In the genomic region with DNA sequence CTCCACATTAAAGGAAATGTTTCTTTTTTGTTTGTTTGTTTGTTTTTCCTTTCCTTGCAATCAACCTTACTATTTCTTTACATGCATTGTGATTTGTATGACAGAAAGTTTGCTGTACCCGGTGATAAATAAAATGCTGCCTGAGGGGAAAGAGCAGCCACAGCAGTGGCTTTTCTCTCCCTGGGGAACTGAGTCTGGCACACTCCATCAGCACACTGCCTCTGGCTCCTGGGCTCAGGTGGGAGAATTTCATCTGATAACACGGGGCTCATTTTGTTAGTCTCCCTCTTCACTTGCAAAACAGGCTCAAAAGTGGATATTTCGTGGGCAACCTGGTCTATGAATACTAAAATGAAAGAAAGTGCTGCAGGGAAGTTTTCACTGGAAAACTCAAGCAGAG, we compare ENCODE assay signal across 19 mouse cellular contexts.
"Had no signal": no experiment of that assay in that cellular context is flagged by ENCODE, and none has a peak within 500 bp of the region (broad histone marks: within the 10 kb centered on the region; RNA-seq: fewer than 3 reads in every experiment).

No protein-coding gene starts in this region.

- H3K27me3 ChIP-seq: limb, embryonic 12.5 days; limb, embryonic 15.5 days; stomach, embryonic 15.5 days had no signal

- H3K4me1 ChIP-seq: limb, embryonic 12.5 days; limb, embryonic 15.5 days; stomach, embryonic 15.5 days had no signal

- H3K9me3 ChIP-seq: limb, embryonic 12.5 days; limb, embryonic 15.5 days; stomach, embryonic 15.5 days had no signal

- H3K4me3 ChIP-seq: layer of hippocampus, adult 2 months; limb, embryonic 12.5 days; limb, embryonic 15.5 days; stomach, embryonic 15.5 days had no signal

- H3K4me2 ChIP-seq: limb, embryonic 12.5 days; limb, embryonic 15.5 days; liver, embryonic 11.5 days; lung, embryonic 14.5 days; stomach, embryonic 15.5 days had no signal

- H3K27ac ChIP-seq: kidney, postnatal 0 days; layer of hippocampus, adult 2 months; limb, embryonic 12.5 days; limb, embryonic 15.5 days; liver, embryonic 14.5 days; macrophage; stomach, embryonic 15.5 days had no signal

- H3K9ac ChIP-seq: limb, embryonic 12.5 days; limb, embryonic 15.5 days; liver, embryonic 14.5 days; liver, postnatal 0 days; lung, embryonic 14.5 days; stomach, embryonic 15.5 days had no signal

- ATAC-seq: intestine, postnatal 0 days; liver, postnatal 0 days; lung, postnatal 0 days had no signal

- H3K36me3 ChIP-seq: limb, embryonic 12.5 days; limb, embryonic 15.5 days; stomach, embryonic 15.5 days had no signal

- DNase-seq: kidney, adult 2 months; kidney, postnatal 25 days; layer of hippocampus, adult 9-11 months; liver, postnatal 0 days; lung, embryonic 14.5 days; right cerebral cortex, postnatal 25 days; spleen, adult 18-20 months; thymus, adult 18-20 months; thymus, postnatal 36 days had no signal
